Mouse (Mus musculus) fat pad, adult 2 months (tissue): ENCODE results near the gene Trpt1.

ENCODE experiments used
- DNase-seq: peaks from one replicate; pipeline ENCODE4 v3.0.0-alpha.2; 2011; ENCODE audit warnings: low read depth, low spot score; ENCODE audit errors: extremely low read depth

The Trpt1 gene

DNA sequence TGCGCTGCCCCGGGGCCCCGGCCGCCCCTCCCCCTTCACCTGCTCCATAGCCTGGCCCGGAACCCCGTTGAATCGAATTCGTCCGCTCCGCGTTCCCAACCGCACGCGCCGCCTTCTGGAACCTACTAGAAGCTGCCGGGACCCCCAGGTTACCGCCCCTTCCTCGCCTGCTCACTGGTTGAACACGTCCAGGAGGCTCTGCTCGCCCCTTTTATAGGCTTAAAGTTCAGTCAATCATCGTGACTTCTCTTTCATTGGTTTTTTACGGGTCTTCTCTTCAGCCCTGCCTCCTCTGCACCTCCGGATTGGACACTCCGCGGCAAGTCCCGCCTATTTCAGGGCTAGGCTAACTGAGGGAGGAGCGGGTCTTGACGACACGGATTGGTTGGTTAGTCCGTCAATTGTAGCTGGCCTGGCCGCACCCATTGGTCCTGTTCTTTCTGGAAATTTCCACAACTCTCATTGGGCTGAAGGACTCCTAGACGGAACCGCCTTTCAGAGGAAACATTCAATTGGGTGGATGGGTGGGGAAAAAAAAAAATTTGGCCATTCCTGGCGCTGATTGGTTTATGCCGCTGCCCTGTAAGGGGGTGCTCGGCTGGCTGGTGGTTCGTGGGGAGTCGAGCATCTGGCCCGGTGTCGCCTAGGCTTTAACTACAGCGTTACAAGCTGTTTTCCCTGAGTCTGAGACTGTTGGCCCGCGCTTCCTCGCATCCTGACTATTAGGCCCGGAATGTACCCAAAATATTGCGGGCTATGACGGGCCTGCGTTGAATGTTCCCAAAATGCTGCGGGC is 44.1 kb downstream of the Trpt1 start, which contains the start of gene Stip1:
Stip1 (minus strand) TSS at position 127 of the 796 bp plus-strand sequence.
- DNase-seq, result peak; percentile 99

GRCm38 (mm10) chr19:7040637-7041130 is 44.8 kb downstream of the Trpt1 start:
- DNase-seq, result no peak

- no peak for DNase-seq
Measured at GRCm38 (mm10) chr19:7041171-7041570, 45.2 kb downstream of the Trpt1 start.

DNA sequence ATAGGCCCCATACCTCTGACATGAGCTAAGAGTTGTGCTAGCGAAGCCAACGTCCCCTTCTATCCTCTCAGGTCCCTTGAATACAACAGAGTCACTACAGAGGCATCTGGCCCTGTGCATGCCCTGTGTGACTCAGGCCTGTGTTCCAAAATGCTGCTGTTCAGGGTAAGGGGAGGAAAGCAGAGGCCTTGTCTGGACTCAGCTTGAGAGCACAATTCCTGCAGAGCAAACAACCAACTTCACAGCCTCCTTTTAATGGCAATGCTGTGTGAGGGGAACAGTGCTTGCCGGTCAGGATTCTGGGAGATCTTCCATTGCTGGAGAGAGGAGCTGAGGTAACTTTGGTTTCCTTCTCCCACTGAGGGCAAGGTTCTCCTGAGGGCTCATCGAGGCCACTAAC is 48.3 kb downstream of the Trpt1 start:
- DNase-seq, result no peak

- DNase-seq, result no peak
Measured at GRCm38 (mm10) chr19:7044706-7045105, 48.8 kb downstream of the Trpt1 start.
